Mouse (Mus musculus) activated CD4-positive, CD25-positive, alpha-beta regulatory T cell, adult 9 weeks (primary cell): ENCODE measurements around the gene Arhgap9. TPM values are rescaled to one million over a fixed set of nuclear protein-coding genes. Genes with fewer than 3 reads are reported as not detected.

Experiments used
- polyA plus RNA-seq: library from polyadenylated mRNA; unstranded; fragments of 100-300 nt; shearing (Covaris generic); gene quantifications from one replicate; pipeline ENCODE4 v1.2.1, GENCODE M21; 2017

The Arhgap9 gene
- 139 TPM for polyA plus RNA-seq

GRCm38 (mm10) chr10:127321621-127322020, at the start of gene Arhgap9:
Gene Arhgap9, plus strand, starts transcription at chr10:127321964.

GRCm38 (mm10) chr10:127288800-127289572, 32.8 kb upstream of the Arhgap9 start, which contains the start of gene Mbd6:
Gene Mbd6, minus strand, starts transcription at chr10:127289018.

GRCm38 (mm10) chr10:127311476-127312355, 10.0 kb upstream of the Arhgap9 start, which contains the start of gene Mars:
Gene Mars, minus strand, starts transcription at chr10:127311786.

GRCm38 (mm10) chr10:127341891-127342639, 20.3 kb downstream of the Arhgap9 start, which contains the start of gene Gli1:
Gene Gli1, minus strand, starts transcription at chr10:127341974.

GRCm38 (mm10) chr10:127353909-127354895, 32.4 kb downstream of the Arhgap9 start, which contains the start of gene Inhbe:
Gene Inhbe, minus strand, starts transcription at chr10:127354411.

GRCm38 (mm10) chr10:127369834-127370820, 48.4 kb downstream of the Arhgap9 start, which contains the start of gene Inhbc:
Gene Inhbc, minus strand, starts transcription at chr10:127370431.

Other genes with a start within 250 kb of the Arhgap9 start
- 30.6 TPM for gene Agap2, start 246.7 kb upstream of the Arhgap9 start, polyA plus RNA-seq
- gene Os9, start 200.8 kb upstream of the Arhgap9 start, polyA plus RNA-seq = 200 TPM
- gene B4galnt1, start 156.7 kb upstream of the Arhgap9 start, polyA plus RNA-seq = 589 TPM
- gene Slc26a10, start 141.3 kb upstream of the Arhgap9 start, polyA plus RNA-seq = 6.3 TPM
- gene Arhgef25, start 131.9 kb upstream of the Arhgap9 start, polyA plus RNA-seq = 0.40 TPM
- 130 TPM for gene Dtx3, start 126.2 kb upstream of the Arhgap9 start, polyA plus RNA-seq
- 44.1 TPM for gene Pip4k2c, start 110.4 kb upstream of the Arhgap9 start, polyA plus RNA-seq
- gene Kif5a, start 58.6 kb upstream of the Arhgap9 start, polyA plus RNA-seq = 0.33 TPM
- 118 TPM for gene Dctn2, start 55.6 kb upstream of the Arhgap9 start, polyA plus RNA-seq
- gene Mbd6, start 32.9 kb upstream of the Arhgap9 start, polyA plus RNA-seq = 9.3 TPM
- gene Mars, start 10.2 kb upstream of the Arhgap9 start, polyA plus RNA-seq = 71.0 TPM
- gene Gli1, start 20.0 kb downstream of the Arhgap9 start, polyA plus RNA-seq = 0.49 TPM
- gene Inhbe, start 32.4 kb downstream of the Arhgap9 start, polyA plus RNA-seq = not detected
- gene Inhbc, start 48.5 kb downstream of the Arhgap9 start, polyA plus RNA-seq = not detected
- 13.2 TPM for gene R3hdm2, start 58.4 kb downstream of the Arhgap9 start, polyA plus RNA-seq
- gene Stac3, start 179.7 kb downstream of the Arhgap9 start, polyA plus RNA-seq = 0.49 TPM
- gene Ndufa4l2, start 193.0 kb downstream of the Arhgap9 start, polyA plus RNA-seq = not detected
- 95.5 TPM for gene Shmt2, start 200.5 kb downstream of the Arhgap9 start, polyA plus RNA-seq
- not detected for gene Nxph4, start 212.6 kb downstream of the Arhgap9 start, polyA plus RNA-seq